Mouse (Mus musculus): ENCODE data around the gene Acta2.
A peak's percentile ranks its signal among the peaks of the same experiment; 100 is the strongest.

Acta2 gene

GRCm38 (mm10) chr19:34268991-34269390 lies 13.6 kb upstream of the Acta2 start:
- DNase-seq = no peak

GRCm38 (mm10) chr19:34265604-34266193 lies 10.3 kb upstream of the Acta2 start:
- no peak for DNase-seq

GRCm38 (mm10) chr19:34262273-34262974 lies 7.0 kb upstream of the Acta2 start:
- DNase-seq = peak; percentile 16

GRCm38 (mm10) chr19:34256936-34257335 lies 1.5 kb upstream of the Acta2 start:
- no peak for DNase-seq

- no peak for DNase-seq
These were observed 759 bp upstream of the Acta2 start for GRCm38 (mm10) chr19:34256149-34256548.

- peak; percentile 29 for DNase-seq
These were observed 1.1 kb downstream of the Acta2 start for GRCm38 (mm10) chr19:34254101-34254879.

- DNase-seq = no peak
These were observed 2.9 kb downstream of the Acta2 start for GRCm38 (mm10) chr19:34252450-34252849.

GRCm38 (mm10) chr19:34251900-34252299 lies 3.5 kb downstream of the Acta2 start:
- DNase-seq = no peak

- DNase-seq = no peak
These were observed 4.8 kb downstream of the Acta2 start for GRCm38 (mm10) chr19:34250621-34251020.

- no peak for DNase-seq
These were observed 6.8 kb downstream of the Acta2 start for GRCm38 (mm10) chr19:34248558-34248957.

GRCm38 (mm10) chr19:34244056-34244455 lies 11.3 kb downstream of the Acta2 start:
- peak; percentile 78 for DNase-seq

GRCm38 (mm10) chr19:34242925-34243324 lies 12.5 kb downstream of the Acta2 start:
- no peak for DNase-seq

- DNase-seq = peak; percentile 45
These were observed 14.0 kb downstream of the Acta2 start for GRCm38 (mm10) chr19:34241247-34241915.

- no peak for DNase-seq
These were observed 14.9 kb downstream of the Acta2 start for GRCm38 (mm10) chr19:34240273-34241039.

- no peak for DNase-seq
These were observed 17.6 kb downstream of the Acta2 start for GRCm38 (mm10) chr19:34237746-34238145.

- DNase-seq = no peak
These were observed 19.3 kb downstream of the Acta2 start for GRCm38 (mm10) chr19:34236049-34236448.

GRCm38 (mm10) chr19:34233944-34234343 lies 21.4 kb downstream of the Acta2 start:
- DNase-seq = peak; percentile 77

GRCm38 (mm10) chr19:34232326-34232725 lies 23.1 kb downstream of the Acta2 start:
- no peak for DNase-seq

GRCm38 (mm10) chr19:34231596-34231995 lies 23.8 kb downstream of the Acta2 start:
- no peak for DNase-seq

GRCm38 (mm10) chr19:34222805-34223204 lies 32.6 kb downstream of the Acta2 start:
- no peak for DNase-seq

GRCm38 (mm10) chr19:34220732-34221380 lies 34.5 kb downstream of the Acta2 start:
- DNase-seq = no peak

All from lung, postnatal 14 days (tissue).